Mouse (Mus musculus) liver, adult 2 months (tissue): ENCODE measurements around the gene Mettl17. TPM values are rescaled to one million over a fixed set of nuclear protein-coding genes. Genes with fewer than 3 reads are reported as not detected.
A peak's percentile ranks its signal among the peaks of the same experiment; 100 is the strongest.

ENCODE experiments used
- DNase-seq: peaks from one replicate; pipeline ENCODE4 v3.0.0-alpha.2; 2011; ENCODE audit warnings: low read depth, low spot score; ENCODE audit errors: extremely low read depth
- H3K27ac ChIP-seq: fragments of 200-500 bp; replicated peaks from 2 replicates; pipeline ENCODE4 v1.5.1; 2012; ENCODE audit warnings: low read depth, mild to moderate bottlenecking, control low read depth, inconsistent platforms, low read length; ENCODE audit not compliant: insufficient read depth
- H3K27me3 ChIP-seq: fragments of 200-500 bp; 2 replicates; pipeline ENCODE4 v1.6.1; 2012; ENCODE audit warnings: mild to moderate bottlenecking, moderate library complexity, low read length, inconsistent platforms; ENCODE audit not compliant: control insufficient read depth, insufficient read depth
- H3K36me3 ChIP-seq: fragments of 200-500 bp; 2 replicates; pipeline ENCODE4 v1.6.1; 2012; ENCODE audit warnings: low read length, inconsistent platforms; ENCODE audit not compliant: control insufficient read depth, insufficient read depth
- H3K4me1 ChIP-seq: fragments of 200-500 bp; 2 replicates; pipeline ENCODE4 v1.6.1; 2011; ENCODE audit warnings: low read length; ENCODE audit not compliant: control insufficient read depth, insufficient read depth
- H3K4me3 ChIP-seq: fragments of 200-500 bp; 2 replicates; pipeline ENCODE4 v1.5.1; 2011; ENCODE audit warnings: low read depth, mild to moderate bottlenecking, control low read depth, low read length, moderate library complexity; ENCODE audit not compliant: insufficient read depth
- H3K79me2 ChIP-seq: fragments of 200-500 bp; 2 replicates; pipeline ENCODE4 v1.6.1; 2012; ENCODE audit warnings: inconsistent platforms, mild to moderate bottlenecking, low read length, moderate library complexity; ENCODE audit not compliant: control insufficient read depth, insufficient read depth
- H3K9ac ChIP-seq: fragments of 200-500 bp; 2 replicates; pipeline ENCODE4 v1.6.1; 2012; ENCODE audit warnings: low read depth, mild to moderate bottlenecking, control low read depth, inconsistent platforms, low read length
- CTCF ChIP-seq: fragments of 200-500 bp; IDR thresholded peaks from 2 replicates; pipeline ENCODE4 v1.5.1; 2011; ENCODE audit warnings: low read depth, low read length, control low read depth
- POLR2A ChIP-seq: fragments of 200-500 bp; IDR thresholded peaks from 2 replicates; pipeline ENCODE4 v1.6.1; 2011; ENCODE audit warnings: low read length, control low read depth; ENCODE audit not compliant: insufficient read depth; ENCODE audit errors: extremely low read depth
- WGBS: fragments of 180-500 bp; shearing (Covaris S2); methylation state at CpG from one replicate; pipeline ENCODE4 v1.1.7; 2018; 5-methylcytosine and 5-hydroxymethylcytosine counted together
- polyA plus RNA-seq: library from polyadenylated mRNA; depleted of rRNA; stranded (reverse); fragments of >200 nt; gene quantifications from 2 replicates; pipeline ENCODE4 v1.2.3, GENCODE M21; 2012
- total RNA-seq: library from RNA; depleted of rRNA; stranded (reverse); fragments of >200 nt; gene quantifications from 2 replicates; pipeline ENCODE4 v1.2.3, GENCODE M21; 2014

Gene Mettl17
- total and polyA plus RNA-seq, 2 experiments = 14.0 to 21.0 TPM

GRCm38 (mm10) chr14:51912391-51913061 lies 27.9 kb downstream of the Mettl17 start:
- peak overlapping the region; percentile 100 for H3K27ac ChIP-seq
- TF ChIP-seq POLR2A = peak; percentile 41; the same call in 1 of the 2 replicates
- no peak for TF ChIP-seq CTCF
- H3K79me2 ChIP-seq = peaks cover 15% of the 10 kb centered on the region; the same call in 1 of the 2 replicates
- peak overlapping the region; percentile 96 for H3K9ac ChIP-seq
- 8% methylated on average over 14 of the region's 14 CpGs for WGBS
- H3K4me3 ChIP-seq = peak overlapping the region; percentile 82
- H3K27me3 ChIP-seq = no peaks in the 10 kb centered on the region
- peaks cover 35% of the 10 kb centered on the region for H3K36me3 ChIP-seq
- H3K4me1 ChIP-seq = peaks cover 30% of the 10 kb centered on the region
- DNase-seq = peak; percentile 100

- Histone ChIP-seq H3K27me3 (no peaks in the 10 kb centered on the region), H3K27ac (peak overlapping the region; percentile 100), H3K4me3 (peak overlapping the region; percentile 82), H3K4me1 (peaks cover 24% of the 10 kb centered on the region), H3K9ac (peak overlapping the region; percentile 96), H3K36me3 (peaks cover 27% of the 10 kb centered on the region), H3K79me2 (peaks cover 15% of the 10 kb centered on the region; the same call in 1 of the 2 replicates)
- TF ChIP-seq CTCF (no peak), POLR2A (peak; percentile 94)
- DNase-seq = peak; percentile 90
- WGBS = under 1% methylated on average over 58 of the region's 58 CpGs
Observed at GRCm38 (mm10) chr14:51913062-51913959, 28.7 kb downstream of the Mettl17 start.

DNA sequence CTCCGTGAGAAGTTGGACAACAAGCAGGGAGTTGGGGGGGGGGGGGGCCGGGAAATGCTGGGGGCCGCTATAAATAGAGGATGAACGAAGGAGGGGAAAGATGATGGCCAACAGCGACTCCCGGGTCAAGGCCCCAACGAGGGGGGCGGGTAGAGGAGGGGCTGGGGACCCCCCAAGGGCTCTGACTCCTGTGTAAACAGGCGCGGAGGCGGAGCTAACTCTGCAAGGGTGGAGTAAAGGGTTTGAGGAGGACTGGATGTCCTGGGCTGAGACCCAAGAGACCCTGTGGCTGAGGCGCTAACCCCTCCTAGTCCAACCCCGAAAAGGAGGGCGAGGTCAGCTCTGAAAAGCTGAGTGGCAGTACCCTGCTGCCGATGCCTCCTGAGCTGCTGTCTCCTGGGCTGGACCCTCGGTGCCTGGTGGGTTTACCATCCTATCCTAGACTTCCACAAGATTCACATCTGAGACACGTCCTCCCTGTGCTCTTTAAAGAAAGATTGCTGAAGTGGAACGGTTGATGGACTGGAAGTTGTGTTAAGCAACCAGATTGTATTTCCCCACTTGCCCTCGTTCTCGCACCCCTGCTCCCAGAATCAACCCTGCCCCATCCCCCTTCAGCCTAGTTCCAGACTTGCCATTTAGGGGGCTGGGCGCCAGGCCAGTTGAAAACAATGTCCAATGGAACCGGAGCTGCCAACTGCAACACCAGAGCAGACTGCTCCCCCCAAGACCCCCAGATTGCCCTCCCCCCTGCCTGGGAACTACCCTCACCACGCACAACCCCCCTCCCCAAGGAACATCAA lies 29.5 kb downstream of the Mettl17 start, which contains the start of gene Ndrg2:
Gene Ndrg2, minus strand, starts transcription at position 199 of the 803 bp plus-strand sequence.
- no peaks in the 10 kb centered on the region for H3K27me3 ChIP-seq
- peaks cover 17% of the 10 kb centered on the region for H3K4me1 ChIP-seq
- H3K36me3 ChIP-seq = peaks cover 19% of the 10 kb centered on the region
- peaks cover 15% of the 10 kb centered on the region; the same call in 1 of the 2 replicates for H3K79me2 ChIP-seq
- peak within 1 kb of the TSS; percentile 100 for H3K27ac ChIP-seq
- DNase-seq = peak; percentile 79
- peak within 1 kb of the TSS; percentile 82 for H3K4me3 ChIP-seq
- peak within 1 kb of the TSS; percentile 96 for H3K9ac ChIP-seq
- no peak for TF ChIP-seq CTCF
- 0 out of 2 replicates have a peak, but pooled peaks have one; percentile 50 for TF ChIP-seq POLR2A
- 9% methylated on average over 21 of the region's 23 CpGs for WGBS

DNA sequence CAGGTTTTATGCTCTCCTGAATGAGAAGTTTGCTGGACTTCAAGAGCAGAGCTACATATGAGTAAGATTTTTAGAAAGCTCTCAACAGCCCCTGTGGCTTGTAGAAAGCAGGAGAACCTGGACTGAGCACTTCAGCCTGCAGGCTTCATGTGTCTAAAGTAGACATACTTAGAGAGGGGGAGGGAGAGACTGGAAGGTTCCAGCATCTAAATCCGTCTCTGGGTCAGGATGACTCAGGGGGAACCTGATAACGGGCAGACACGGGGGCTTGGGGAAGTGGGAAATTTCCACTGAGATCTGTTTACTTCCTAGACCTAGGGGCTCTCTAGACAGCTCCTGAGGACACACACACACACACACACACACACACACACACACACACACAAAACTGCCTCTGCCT lies 30.4 kb downstream of the Mettl17 start:
- Histone ChIP-seq H3K27ac (peak overlapping the region; percentile 99), H3K4me1 (peaks cover 12% of the 10 kb centered on the region), H3K36me3 (peaks cover 10% of the 10 kb centered on the region), H3K79me2 (peaks cover 14% of the 10 kb centered on the region; the same call in 1 of the 2 replicates), H3K27me3 (no peaks in the 10 kb centered on the region), H3K4me3 (no peak overlapping the region), H3K9ac (no peak overlapping the region)
- peak; percentile 26 for DNase-seq
- 37% methylated on average over 3 of the region's 3 CpGs for WGBS
- TF ChIP-seq POLR2A = no peak
- no peak for TF ChIP-seq CTCF

- no peak for DNase-seq
- H3K4me3 ChIP-seq = no peak overlapping the region
- H3K79me2 ChIP-seq = peaks cover 4% of the 10 kb centered on the region; the same call in 1 of the 2 replicates
- no peaks in the 10 kb centered on the region for H3K36me3 ChIP-seq
- 88% methylated on average over 4 of the region's 4 CpGs for WGBS
- no peak overlapping the region for H3K9ac ChIP-seq
- no peaks in the 10 kb centered on the region for H3K27me3 ChIP-seq
- TF ChIP-seq CTCF = no peak
- no peak for TF ChIP-seq POLR2A
- H3K27ac ChIP-seq = no peak overlapping the region
- H3K4me1 ChIP-seq = peaks cover 6% of the 10 kb centered on the region; the same call in 1 of the 2 replicates
Observed at GRCm38 (mm10) chr14:51916539-51916938, 31.9 kb downstream of the Mettl17 start.
